Mouse (Mus musculus): ENCODE measurements around the gene Atp2b2. TPM values are rescaled to one million over a fixed set of nuclear protein-coding genes. Genes with fewer than 3 reads are reported as not detected.

Gene Atp2b2
- polyA plus RNA-seq, 1 experiment from 2014 or later = 27.6 TPM

GRCm38 (mm10) chr6:113929191-113929875, 113.1 kb downstream of the Atp2b2 start:
- no peak overlapping the region for H3K27ac ChIP-seq (ENCODE audit: low read length)
- ATAC-seq = no peak
- H3K4me1 ChIP-seq (ENCODE audit: control insufficient read depth, insufficient read depth, low read length) = no peaks in the 10 kb centered on the region
- no peak overlapping the region for H3K4me3 ChIP-seq (ENCODE audit: low read depth, low read length)
- H3K27me3 ChIP-seq (ENCODE audit: control insufficient read depth, insufficient read depth, low read depth, low read length) = no peaks in the 10 kb centered on the region
- H3K9ac ChIP-seq (ENCODE audit: low read depth, low read length) = no peak overlapping the region
- H3K4me2 ChIP-seq (ENCODE audit: low read length) = no peak overlapping the region
- no peaks in the 10 kb centered on the region for H3K36me3 ChIP-seq (ENCODE audit: control insufficient read depth, insufficient read depth, low read length)
- WGBS = 73% methylated on average over 8 of the region's 8 CpGs
- peaks cover 8% of the 10 kb centered on the region for H3K9me3 ChIP-seq (replicated peaks; ENCODE audit: control insufficient read depth, low read length, poor library complexity, severe bottlenecking)

DNA sequence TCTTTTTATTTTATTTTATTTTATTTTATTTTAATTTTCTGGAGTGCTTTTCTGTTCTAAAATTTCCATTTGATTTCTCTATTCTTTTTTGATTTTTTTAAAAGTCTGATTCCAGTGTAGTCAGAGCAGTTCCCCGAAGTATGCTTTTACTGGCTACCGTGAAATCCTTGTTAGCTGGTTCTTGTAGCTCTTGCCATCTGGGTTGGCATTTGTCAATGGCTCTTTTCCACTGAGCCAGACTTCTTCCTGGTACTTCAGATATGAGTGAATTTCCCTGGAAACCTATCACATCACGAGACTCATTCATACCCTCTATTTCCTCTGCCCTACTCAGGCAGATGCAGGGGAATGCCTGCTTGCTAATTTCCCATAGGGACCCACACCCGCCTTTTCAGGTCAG, 119.2 kb downstream of the Atp2b2 start:
- H3K36me3 ChIP-seq (ENCODE audit: control insufficient read depth, insufficient read depth, low read length) = no peaks in the 10 kb centered on the region
- no peak overlapping the region for H3K4me3 ChIP-seq (ENCODE audit: low read depth, low read length)
- WGBS = 67% methylated on average over 4 of the region's 4 CpGs
- no peak overlapping the region for H3K9ac ChIP-seq (ENCODE audit: low read depth, low read length)
- no peak overlapping the region for H3K27ac ChIP-seq (ENCODE audit: low read length)
- no peak for ATAC-seq
- peaks cover 8% of the 10 kb centered on the region for H3K9me3 ChIP-seq (replicated peaks; ENCODE audit: control insufficient read depth, low read length, poor library complexity, severe bottlenecking)
- no peaks in the 10 kb centered on the region for H3K27me3 ChIP-seq (ENCODE audit: control insufficient read depth, insufficient read depth, low read depth, low read length)
- no peak overlapping the region for H3K4me2 ChIP-seq (ENCODE audit: low read length)
- no peaks in the 10 kb centered on the region for H3K4me1 ChIP-seq (ENCODE audit: control insufficient read depth, insufficient read depth, low read length)

DNA sequence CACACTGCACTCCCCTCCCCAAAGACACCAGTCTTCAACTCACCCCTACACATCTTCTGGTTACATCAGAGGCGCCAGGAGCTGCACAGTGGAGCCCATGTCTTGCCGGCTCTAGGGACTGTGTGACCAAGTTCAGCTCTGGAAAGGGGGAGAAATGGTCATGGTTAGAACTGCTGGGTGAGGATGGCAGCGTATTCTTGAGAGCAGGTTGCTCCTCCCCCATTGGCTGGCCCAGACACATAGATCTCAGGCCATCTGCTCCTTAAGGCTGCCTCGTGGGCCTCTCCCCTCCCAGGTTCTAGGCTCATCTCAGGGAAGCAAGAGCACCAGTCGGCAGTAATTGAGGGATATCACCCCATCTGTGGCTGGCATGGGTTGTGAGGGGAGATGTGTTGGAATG, 121.9 kb downstream of the Atp2b2 start:
- Histone ChIP-seq H3K4me2 (ENCODE audit: low read length) (no peak overlapping the region), H3K9me3 (replicated peaks; ENCODE audit: control insufficient read depth, low read length, poor library complexity, severe bottlenecking) (no peaks in the 10 kb centered on the region), H3K4me1 (ENCODE audit: control insufficient read depth, insufficient read depth, low read length) (no peaks in the 10 kb centered on the region), H3K4me3 (ENCODE audit: low read depth, low read length) (no peak overlapping the region), H3K27ac (ENCODE audit: low read length) (no peak overlapping the region), H3K9ac (ENCODE audit: low read depth, low read length) (no peak overlapping the region), H3K27me3 (ENCODE audit: control insufficient read depth, insufficient read depth, low read depth, low read length) (no peaks in the 10 kb centered on the region), H3K36me3 (ENCODE audit: control insufficient read depth, insufficient read depth, low read length) (no peaks in the 10 kb centered on the region)
- ATAC-seq = no peak
- WGBS = 77% methylated on average over 5 of the region's 5 CpGs

GRCm38 (mm10) chr6:113912753-113913152, 129.7 kb downstream of the Atp2b2 start:
- Histone ChIP-seq H3K9me3 (replicated peaks; ENCODE audit: control insufficient read depth, low read length, poor library complexity, severe bottlenecking) (no peaks in the 10 kb centered on the region), H3K4me2 (ENCODE audit: low read length) (no peak overlapping the region), H3K27me3 (ENCODE audit: control insufficient read depth, insufficient read depth, low read depth, low read length) (no peaks in the 10 kb centered on the region), H3K27ac (ENCODE audit: low read length) (no peak overlapping the region), H3K4me1 (ENCODE audit: control insufficient read depth, insufficient read depth, low read length) (no peaks in the 10 kb centered on the region), H3K4me3 (ENCODE audit: low read depth, low read length) (no peak overlapping the region), H3K9ac (ENCODE audit: low read depth, low read length) (no peak overlapping the region), H3K36me3 (ENCODE audit: control insufficient read depth, insufficient read depth, low read length) (no peaks in the 10 kb centered on the region)
- no peak for ATAC-seq
- 81% methylated on average over 3 of the region's 3 CpGs for WGBS

DNA sequence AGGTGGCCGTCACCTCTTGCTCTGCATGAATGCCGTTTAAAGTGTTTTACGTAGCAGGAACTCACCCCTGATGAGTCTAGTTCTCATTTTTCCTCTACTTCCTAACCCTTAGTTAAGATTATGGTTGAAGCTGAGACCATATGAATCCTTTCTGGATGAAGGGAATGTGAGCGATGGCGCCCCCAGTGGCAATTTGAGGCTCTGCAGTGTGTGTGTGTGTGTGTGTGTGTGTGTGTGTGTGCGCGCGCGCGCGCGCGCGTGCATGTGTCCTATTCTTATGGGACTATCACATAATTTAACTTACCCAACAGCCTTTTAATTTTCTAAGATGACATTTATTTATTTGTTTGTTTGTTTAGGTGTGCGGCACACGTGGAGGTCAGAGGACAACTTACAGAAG, 131.3 kb downstream of the Atp2b2 start:
- H3K4me2 ChIP-seq (ENCODE audit: low read length) = no peak overlapping the region
- no peak overlapping the region for H3K9ac ChIP-seq (ENCODE audit: low read depth, low read length)
- ATAC-seq = no peak
- 75% methylated on average over 16 of the region's 16 CpGs for WGBS
- no peak overlapping the region for H3K4me3 ChIP-seq (ENCODE audit: low read depth, low read length)
- H3K27me3 ChIP-seq (ENCODE audit: control insufficient read depth, insufficient read depth, low read depth, low read length) = no peaks in the 10 kb centered on the region
- no peak overlapping the region for H3K27ac ChIP-seq (ENCODE audit: low read length)
- no peaks in the 10 kb centered on the region for H3K9me3 ChIP-seq (replicated peaks; ENCODE audit: control insufficient read depth, low read length, poor library complexity, severe bottlenecking)
- no peaks in the 10 kb centered on the region for H3K36me3 ChIP-seq (ENCODE audit: control insufficient read depth, insufficient read depth, low read length)
- no peaks in the 10 kb centered on the region for H3K4me1 ChIP-seq (ENCODE audit: control insufficient read depth, insufficient read depth, low read length)

DNA sequence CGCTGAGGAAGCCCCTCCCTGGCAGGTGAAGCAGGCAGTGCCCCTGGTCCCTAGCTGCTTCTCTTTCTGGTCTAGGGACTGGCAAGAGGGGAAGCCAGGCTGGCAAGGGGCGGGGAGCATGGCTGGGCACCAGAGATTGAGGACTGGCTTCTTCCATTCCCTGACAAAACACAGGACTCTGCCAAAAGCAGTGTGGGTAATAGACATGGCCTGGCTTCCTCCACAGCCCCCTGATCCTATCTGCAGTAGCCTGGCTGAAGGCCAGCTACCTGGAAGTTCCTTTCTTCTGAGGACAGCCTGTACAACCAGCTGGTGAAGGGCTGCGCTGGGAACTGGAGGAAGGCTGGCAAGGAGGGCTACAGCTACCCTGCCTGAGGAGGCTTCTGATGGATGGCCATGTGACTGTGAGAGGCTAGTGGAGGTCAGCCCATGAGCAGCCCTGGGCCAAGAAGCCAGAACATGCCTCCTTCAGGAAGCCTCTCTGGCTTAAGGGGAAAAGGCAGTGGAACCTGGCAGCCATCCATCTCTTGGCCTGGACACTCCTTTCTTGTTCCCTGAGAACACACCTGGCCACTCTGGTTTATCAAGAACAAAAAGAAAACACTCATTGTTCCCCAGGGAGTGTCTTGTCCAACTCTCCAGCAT, 131.9 kb downstream of the Atp2b2 start:
- Histone ChIP-seq H3K4me3 (ENCODE audit: low read depth, low read length) (no peak overlapping the region), H3K27ac (ENCODE audit: low read length) (no peak overlapping the region), H3K36me3 (ENCODE audit: control insufficient read depth, insufficient read depth, low read length) (no peaks in the 10 kb centered on the region), H3K9me3 (replicated peaks; ENCODE audit: control insufficient read depth, low read length, poor library complexity, severe bottlenecking) (no peaks in the 10 kb centered on the region), H3K27me3 (ENCODE audit: control insufficient read depth, insufficient read depth, low read depth, low read length) (no peaks in the 10 kb centered on the region), H3K4me1 (ENCODE audit: control insufficient read depth, insufficient read depth, low read length) (no peaks in the 10 kb centered on the region), H3K9ac (ENCODE audit: low read depth, low read length) (no peak overlapping the region), H3K4me2 (ENCODE audit: low read length) (no peak overlapping the region)
- ATAC-seq = no peak
- 96% methylated on average over 3 of the region's 3 CpGs for WGBS

GRCm38 (mm10) chr6:113909836-113910235, 132.6 kb downstream of the Atp2b2 start:
- 68% methylated on average over 5 of the region's 5 CpGs for WGBS
- no peaks in the 10 kb centered on the region for H3K27me3 ChIP-seq (ENCODE audit: control insufficient read depth, insufficient read depth, low read depth, low read length)
- H3K9ac ChIP-seq (ENCODE audit: low read depth, low read length) = no peak overlapping the region
- H3K9me3 ChIP-seq (replicated peaks; ENCODE audit: control insufficient read depth, low read length, poor library complexity, severe bottlenecking) = no peaks in the 10 kb centered on the region
- no peak overlapping the region for H3K4me3 ChIP-seq (ENCODE audit: low read depth, low read length)
- H3K36me3 ChIP-seq (ENCODE audit: control insufficient read depth, insufficient read depth, low read length) = no peaks in the 10 kb centered on the region
- H3K27ac ChIP-seq (ENCODE audit: low read length) = no peak overlapping the region
- H3K4me2 ChIP-seq (ENCODE audit: low read length) = no peak overlapping the region
- no peaks in the 10 kb centered on the region for H3K4me1 ChIP-seq (ENCODE audit: control insufficient read depth, insufficient read depth, low read length)
- ATAC-seq = no peak

DNA sequence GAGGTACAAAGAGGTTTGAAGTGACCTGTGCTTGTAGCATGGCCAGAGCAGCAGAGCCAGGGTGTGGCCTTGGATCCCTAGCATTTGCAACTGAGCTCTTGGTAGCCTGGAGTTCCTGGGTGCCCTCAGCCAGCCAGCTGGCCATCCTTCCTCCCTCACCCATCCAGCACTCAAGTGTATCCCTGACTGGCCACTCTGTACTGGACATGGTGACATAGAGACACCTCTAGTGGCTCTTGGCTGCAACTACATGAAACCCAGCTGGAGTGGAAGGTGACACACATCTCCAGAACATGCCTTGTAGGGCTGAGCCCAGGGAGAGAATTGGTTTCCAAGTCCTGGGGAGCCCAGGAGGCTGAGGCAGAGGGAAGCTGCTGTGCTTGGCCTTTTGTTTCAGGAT, 134.3 kb downstream of the Atp2b2 start:
- no peak overlapping the region for H3K4me3 ChIP-seq (ENCODE audit: low read depth, low read length)
- ATAC-seq = no peak
- H3K27ac ChIP-seq (ENCODE audit: low read length) = no peak overlapping the region
- H3K4me2 ChIP-seq (ENCODE audit: low read length) = no peak overlapping the region
- H3K4me1 ChIP-seq (ENCODE audit: control insufficient read depth, insufficient read depth, low read length) = no peaks in the 10 kb centered on the region
- no peaks in the 10 kb centered on the region for H3K36me3 ChIP-seq (ENCODE audit: control insufficient read depth, insufficient read depth, low read length)
- no peaks in the 10 kb centered on the region for H3K9me3 ChIP-seq (replicated peaks; ENCODE audit: control insufficient read depth, low read length, poor library complexity, severe bottlenecking)
- H3K9ac ChIP-seq (ENCODE audit: low read depth, low read length) = no peak overlapping the region
- no peaks in the 10 kb centered on the region for H3K27me3 ChIP-seq (ENCODE audit: control insufficient read depth, insufficient read depth, low read depth, low read length)

- Histone ChIP-seq H3K4me2 (ENCODE audit: low read length) (no peak overlapping the region), H3K27me3 (ENCODE audit: control insufficient read depth, insufficient read depth, low read depth, low read length) (no peaks in the 10 kb centered on the region), H3K36me3 (ENCODE audit: control insufficient read depth, insufficient read depth, low read length) (no peaks in the 10 kb centered on the region), H3K4me1 (ENCODE audit: control insufficient read depth, insufficient read depth, low read length) (no peaks in the 10 kb centered on the region), H3K9me3 (replicated peaks; ENCODE audit: control insufficient read depth, low read length, poor library complexity, severe bottlenecking) (no peaks in the 10 kb centered on the region), H3K4me3 (ENCODE audit: low read depth, low read length) (no peak overlapping the region), H3K27ac (ENCODE audit: low read length) (no peak overlapping the region), H3K9ac (ENCODE audit: low read depth, low read length) (no peak overlapping the region)
- ATAC-seq = no peak
- 52% methylated on average over 5 of the region's 5 CpGs for WGBS
These were observed 138.0 kb downstream of the Atp2b2 start for GRCm38 (mm10) chr6:113904406-113904805.

Data from midbrain, embryonic 16.5 days (tissue).